Mouse (Mus musculus): Measurements from ENCODE around the gene Rtel1.
A peak's percentile ranks its signal among the peaks of the same experiment; 100 is the strongest.

Gene Rtel1

GRCm38 (mm10) chr2:181391541-181391940 is 72.0 kb downstream of the Rtel1 start:
- no peak for DNase-seq

GRCm38 (mm10) chr2:181392600-181393213 is 73.2 kb downstream of the Rtel1 start:
- DNase-seq, result peak; percentile 69 to 91

DNA sequence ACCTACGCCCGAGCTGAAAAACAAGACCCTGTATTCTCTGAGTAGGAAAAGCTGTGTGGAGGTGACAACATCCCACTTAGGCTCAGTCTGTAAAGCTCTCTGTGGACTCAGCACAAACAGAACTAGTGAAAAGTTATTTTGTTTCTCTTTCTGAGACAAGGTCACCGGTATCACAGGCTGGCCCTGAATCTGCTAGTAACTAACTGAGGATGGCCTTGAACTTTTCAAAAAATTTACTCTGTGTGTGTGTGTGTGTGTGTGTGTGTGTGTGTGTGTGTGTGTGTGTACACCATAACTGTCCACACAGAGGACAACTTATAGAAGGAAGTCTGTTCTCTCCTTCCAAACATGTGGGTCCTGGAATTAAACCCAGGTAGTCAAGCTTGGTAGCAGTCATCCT is 74.5 kb downstream of the Rtel1 start:
- DNase-seq, result no peak

GRCm38 (mm10) chr2:181397207-181397761 is 77.7 kb downstream of the Rtel1 start:
- DNase-seq, result no peak

DNA sequence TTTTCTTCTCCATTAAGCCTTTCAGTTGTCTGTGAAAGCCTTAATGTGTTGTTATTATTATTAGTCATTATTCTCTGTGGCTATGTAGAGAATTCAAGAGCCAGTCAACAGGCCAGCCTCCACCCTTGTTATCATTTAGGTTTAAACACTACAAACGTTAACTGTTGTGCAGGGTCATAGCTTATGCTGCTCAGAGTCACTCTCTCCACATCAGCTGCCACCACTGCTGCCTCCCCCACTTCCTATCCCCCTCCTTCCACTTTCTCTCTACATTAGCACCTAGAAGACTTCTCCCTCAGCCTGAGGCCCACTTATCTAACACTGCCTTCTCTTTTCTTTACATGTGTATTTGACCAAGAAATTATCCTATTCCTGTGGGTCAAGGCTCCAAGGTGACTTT is 82.0 kb downstream of the Rtel1 start:
- no peak for DNase-seq

DNA sequence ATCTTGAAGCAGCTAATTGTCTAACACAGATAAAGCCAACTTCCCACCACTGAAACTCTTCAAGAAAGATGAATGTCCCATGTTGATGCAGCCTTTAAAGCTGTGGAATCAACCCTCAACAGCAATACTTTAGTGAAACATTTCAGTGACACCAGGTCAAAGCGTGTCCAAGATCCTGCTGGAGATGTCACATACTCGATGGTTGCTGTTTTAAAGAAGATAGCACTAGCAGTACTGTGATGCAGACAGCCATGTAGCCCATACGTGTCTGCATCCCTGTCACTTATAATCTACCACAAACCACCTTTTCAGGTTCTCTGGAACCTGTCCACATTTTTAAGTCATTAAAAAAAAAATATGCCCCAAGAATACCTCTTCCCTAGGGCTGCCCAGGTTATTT is 84.2 kb downstream of the Rtel1 start:
- DNase-seq, result no peak

Measured in kidney, adult 8-10 months (tissue).